Mouse (Mus musculus): ENCODE measurements around the gene Stmn1.
A peak's percentile ranks its signal among the peaks of the same experiment; 100 is the strongest.

Stmn1 gene

GRCm38 (mm10) chr4:134468215-134468575, at the start of gene Stmn1:
Stmn1 (plus strand) TSS chr4:134468320.
- peak; percentile 92 for DNase-seq (ENCODE audit: low read depth, low spot score)

DNA sequence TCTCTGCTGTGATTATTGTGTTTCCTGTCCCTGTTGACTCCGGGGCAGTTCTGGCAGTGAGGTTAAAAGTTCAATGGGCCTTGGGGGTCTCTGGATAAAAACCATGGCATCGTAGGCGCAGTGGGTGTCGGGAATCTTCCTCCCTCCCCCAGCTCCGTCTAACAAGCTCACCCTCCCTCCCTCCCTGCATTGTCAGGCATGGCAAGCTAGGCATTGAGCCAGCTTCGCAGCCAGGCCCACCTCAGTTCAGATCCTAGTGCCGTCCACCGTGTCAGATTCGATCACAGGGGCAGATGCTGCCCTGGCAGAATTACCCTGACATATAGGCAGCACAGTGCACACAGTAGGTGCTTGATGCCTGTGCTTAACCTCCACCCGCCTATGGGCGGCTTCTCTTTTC, 46.1 kb upstream of the Stmn1 start:
- DNase-seq (ENCODE audit: low read depth, low spot score) = no peak

GRCm38 (mm10) chr4:134423949-134424348, 44.2 kb upstream of the Stmn1 start:
- no peak for DNase-seq (ENCODE audit: low read depth, low spot score)

DNA sequence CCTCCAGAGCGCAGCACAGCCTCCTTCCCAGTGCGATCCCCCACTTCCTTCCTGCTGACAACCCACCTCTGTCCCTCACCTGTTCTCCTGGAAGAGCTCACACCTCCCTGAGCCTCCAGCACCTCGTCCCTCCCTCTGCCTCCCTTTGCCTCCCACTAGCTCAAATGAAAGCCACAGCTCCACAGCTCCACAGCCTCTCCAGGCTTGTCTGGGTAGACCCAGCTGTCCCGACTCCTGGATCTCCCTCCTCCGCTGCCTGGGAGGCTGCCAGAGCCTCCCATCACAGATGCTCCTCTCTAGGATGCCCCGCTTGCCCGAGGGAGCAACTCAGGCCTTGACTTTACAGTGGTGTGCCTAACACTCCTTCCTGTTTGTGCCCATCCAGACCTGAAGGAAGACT, 43.0 kb upstream of the Stmn1 start:
- no peak for DNase-seq (ENCODE audit: low read depth, low spot score)

- DNase-seq (ENCODE audit: low read depth, low spot score) = no peak
Measured at GRCm38 (mm10) chr4:134430381-134431004, 37.6 kb upstream of the Stmn1 start.

DNA sequence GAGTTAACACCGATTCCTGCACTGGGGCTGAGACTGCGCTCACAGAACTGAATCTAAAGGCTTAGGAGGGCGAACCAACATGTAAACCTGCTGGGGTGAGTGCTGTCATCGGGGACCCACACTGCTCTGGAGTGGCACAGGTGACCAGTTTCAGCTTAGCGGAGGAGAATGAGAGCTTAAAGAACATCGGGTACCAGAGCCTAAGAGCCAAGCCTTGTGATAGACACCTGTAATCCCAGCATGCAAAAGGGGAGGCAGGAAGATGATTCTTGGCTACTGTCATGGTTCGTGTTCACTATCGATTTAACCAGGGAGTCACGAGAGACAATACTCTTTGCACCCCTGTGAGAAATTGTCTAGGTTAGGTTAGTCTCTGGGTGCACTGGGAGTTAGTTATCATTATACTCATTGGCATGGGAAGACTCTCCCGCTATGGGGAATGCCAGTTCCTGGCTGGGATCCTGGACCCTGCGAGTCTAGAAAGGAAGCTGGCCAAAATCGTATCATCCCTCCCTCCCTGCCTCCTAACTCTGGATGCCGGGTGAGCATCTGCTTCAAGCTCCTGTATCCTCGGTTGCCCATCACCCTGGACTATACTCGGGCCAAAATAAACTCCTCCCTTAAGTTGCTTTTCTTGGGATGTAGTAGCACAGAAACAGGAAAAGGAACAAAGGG, 35.3 kb upstream of the Stmn1 start:
- DNase-seq (ENCODE audit: low read depth, low spot score) = no peak

DNA sequence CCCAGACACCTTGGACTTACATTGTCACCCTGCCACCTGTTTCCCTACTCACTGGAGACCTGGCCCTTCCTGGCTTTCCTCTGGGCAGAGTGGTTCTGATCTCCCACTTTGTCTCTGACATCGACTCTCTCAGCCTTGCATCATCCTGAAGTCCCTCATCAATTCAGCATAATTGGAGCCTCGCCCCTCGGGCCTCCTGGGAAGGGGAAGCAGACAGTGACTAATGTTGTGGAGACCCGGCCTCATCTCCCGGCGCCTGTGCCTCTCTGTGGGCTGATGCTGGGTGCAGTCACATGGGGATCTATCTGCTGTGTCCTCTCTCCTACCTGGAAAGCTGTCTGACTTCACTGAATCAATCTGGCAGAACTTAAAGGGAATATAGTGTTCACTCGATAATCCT, 31.9 kb upstream of the Stmn1 start:
- no peak for DNase-seq (ENCODE audit: low read depth, low spot score)

- DNase-seq (ENCODE audit: low read depth, low spot score) = no peak
Measured at GRCm38 (mm10) chr4:134436659-134437058, 31.5 kb upstream of the Stmn1 start.

DNA sequence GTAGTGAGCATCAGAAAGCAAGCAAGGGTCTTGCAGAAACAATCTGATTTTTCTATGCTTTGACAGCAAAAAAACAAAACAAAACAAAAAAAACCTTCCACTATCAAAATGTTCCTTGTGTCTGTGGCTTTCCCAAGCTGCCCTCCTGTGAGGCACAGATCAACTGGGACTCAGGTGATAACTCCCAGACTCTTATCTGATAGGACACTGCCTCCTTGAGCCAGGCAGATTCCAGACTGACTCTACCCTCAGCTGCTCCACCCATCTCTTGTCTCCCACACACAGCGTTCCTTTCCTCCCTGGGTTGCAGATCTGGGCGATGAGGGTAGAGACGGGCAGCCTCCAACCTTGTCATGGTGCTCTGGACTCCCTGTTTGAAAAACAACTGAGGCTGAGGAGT, 29.0 kb upstream of the Stmn1 start:
- DNase-seq (ENCODE audit: low read depth, low spot score) = no peak

DNA sequence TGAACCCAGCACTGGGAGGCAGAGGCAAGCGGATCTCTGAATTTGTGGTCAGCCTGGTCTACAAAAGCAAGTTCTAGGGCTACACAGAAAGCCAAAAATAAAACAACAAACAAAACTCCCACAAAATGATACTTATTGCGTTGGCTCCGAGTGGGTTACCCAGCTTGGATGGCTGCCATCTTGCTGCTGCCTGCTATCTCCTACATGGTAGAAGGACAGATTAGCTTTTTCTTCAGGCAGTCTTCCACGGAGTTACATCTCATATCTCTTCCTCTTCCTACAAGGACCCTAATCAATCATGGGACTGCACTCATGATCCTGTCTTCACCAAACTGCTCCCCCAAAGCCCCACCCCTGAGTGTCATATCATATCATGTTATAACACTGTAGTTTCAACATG, 28.2 kb upstream of the Stmn1 start:
- DNase-seq (ENCODE audit: low read depth, low spot score) = no peak

- no peak for DNase-seq (ENCODE audit: low read depth, low spot score)
Measured at GRCm38 (mm10) chr4:134442216-134442615, 25.9 kb upstream of the Stmn1 start.

GRCm38 (mm10) chr4:134443589-134443988, 24.5 kb upstream of the Stmn1 start:
- DNase-seq (ENCODE audit: low read depth, low spot score) = no peak

DNA sequence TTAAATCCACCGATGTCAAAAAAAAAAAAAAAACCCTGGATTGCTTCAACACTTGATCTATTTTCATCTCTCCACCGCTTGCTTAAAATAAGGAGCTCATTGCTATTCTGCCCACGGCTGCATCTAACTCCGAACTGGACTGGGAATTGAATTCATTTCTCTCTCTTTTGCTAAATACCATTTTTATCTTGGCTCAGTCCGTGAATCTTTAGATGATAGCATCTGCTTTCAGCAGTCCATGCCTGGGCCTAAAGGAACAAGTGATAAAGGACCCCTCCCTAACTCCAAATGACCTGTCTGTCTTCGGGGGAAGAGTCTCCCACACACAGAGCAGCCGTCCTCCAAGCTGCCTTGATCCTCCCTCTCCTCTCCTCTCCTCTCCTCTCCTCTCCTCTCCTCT, 23.2 kb upstream of the Stmn1 start:
- no peak for DNase-seq (ENCODE audit: low read depth, low spot score)

GRCm38 (mm10) chr4:134445489-134445888, 22.6 kb upstream of the Stmn1 start:
- DNase-seq (ENCODE audit: low read depth, low spot score) = no peak

- peak; percentile 7 for DNase-seq (ENCODE audit: low read depth, low spot score)
Measured at GRCm38 (mm10) chr4:134447966-134448365, 20.2 kb upstream of the Stmn1 start.

DNA sequence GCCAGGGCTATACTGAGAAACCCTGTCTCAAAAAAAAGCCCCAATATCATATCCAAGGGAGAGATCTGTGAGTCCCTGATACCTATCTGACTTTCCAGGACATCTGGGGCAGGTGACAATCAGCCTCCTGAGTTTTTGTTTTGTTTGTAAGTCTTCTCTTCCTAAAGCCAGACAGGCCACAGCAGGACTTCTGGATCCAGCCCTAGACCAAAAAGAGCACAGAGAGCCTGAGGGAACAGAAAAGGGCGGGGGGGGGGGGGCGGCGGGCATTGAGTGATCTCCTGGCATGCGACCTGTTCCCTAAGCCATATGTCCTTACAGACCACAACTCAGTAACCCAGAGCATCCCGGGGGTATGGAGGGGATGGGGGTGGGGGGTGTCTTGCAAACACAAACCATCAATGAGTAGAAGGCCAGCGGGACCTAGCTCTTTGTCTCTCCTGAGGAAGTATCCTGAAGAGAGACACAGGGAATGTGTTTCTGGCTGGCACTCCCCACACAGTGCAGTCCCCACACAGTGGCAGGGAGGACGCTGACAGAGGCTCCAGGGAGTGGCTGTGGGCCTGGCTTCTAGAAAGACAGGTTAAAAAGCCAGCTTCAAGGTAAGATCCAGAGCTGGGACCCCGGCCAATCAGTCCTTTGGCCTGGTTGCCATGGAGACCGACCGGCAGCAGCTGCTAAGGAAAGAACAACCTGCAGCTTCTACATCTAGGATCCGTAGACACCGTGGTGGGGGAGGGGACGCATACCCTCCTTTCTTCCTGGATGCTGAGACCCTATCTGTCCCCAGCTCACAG, 18.3 kb upstream of the Stmn1 start:
- DNase-seq (ENCODE audit: low read depth, low spot score) = no peak

- no peak for DNase-seq (ENCODE audit: low read depth, low spot score)
Measured at GRCm38 (mm10) chr4:134450392-134451195, 17.5 kb upstream of the Stmn1 start.

DNA sequence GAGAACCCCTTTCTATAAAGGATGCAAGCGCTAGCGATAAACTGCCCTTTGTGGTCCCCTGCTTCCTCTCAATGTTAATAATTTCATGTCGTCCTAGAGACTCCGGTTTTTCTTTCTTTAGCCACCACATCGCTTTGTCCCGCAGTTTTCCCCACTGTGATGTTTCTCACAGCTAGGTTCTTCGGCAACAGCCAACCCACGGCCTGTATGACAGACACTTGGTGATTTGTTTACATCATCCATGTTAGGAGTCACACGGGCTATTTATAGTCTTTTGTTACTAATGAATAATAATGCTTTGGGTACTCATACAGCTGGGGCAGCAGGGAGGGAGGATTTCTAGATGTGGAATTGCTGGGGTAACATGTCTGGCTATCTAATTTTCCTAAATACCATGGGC, 16.6 kb upstream of the Stmn1 start:
- no peak for DNase-seq (ENCODE audit: low read depth, low spot score)

DNA sequence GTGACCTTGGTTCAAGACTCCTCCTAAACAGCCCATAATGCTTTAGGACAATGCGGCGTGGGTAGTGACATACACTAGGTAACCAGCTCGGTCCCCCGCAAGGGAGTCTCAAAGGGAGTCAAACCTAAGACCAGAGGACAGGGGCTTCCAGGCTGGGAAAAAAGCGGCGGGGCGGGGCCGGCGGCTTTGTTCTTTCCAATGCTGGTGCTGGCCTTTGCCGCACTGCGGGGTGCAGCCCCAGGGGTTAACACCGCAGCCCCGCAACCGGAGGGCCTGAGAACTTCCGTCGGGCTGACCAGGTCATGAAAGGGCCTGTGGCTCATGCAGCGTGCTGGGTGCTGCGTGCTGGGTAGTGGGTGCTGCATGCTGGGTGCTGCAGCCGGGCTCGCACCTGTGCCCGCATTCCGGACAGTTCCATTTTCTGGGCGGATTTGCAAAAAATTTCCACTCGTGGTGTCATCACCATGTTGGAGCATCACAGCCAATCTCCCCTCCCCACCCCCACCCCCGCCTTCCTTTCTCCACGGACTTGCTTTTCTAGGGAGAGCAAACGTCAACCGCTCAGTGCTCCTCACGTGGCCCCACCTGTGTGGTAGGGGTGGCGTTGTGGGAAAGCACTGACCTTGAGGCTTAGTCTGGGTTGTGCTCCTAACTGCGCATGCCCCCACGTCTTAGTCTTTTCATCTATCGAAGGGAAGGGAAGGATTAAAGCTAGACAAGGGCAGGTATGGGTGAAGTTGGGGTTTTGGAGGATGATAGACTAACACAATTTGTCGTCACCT, 14.3 kb upstream of the Stmn1 start:
- no peak for DNase-seq (ENCODE audit: low read depth, low spot score)

DNA sequence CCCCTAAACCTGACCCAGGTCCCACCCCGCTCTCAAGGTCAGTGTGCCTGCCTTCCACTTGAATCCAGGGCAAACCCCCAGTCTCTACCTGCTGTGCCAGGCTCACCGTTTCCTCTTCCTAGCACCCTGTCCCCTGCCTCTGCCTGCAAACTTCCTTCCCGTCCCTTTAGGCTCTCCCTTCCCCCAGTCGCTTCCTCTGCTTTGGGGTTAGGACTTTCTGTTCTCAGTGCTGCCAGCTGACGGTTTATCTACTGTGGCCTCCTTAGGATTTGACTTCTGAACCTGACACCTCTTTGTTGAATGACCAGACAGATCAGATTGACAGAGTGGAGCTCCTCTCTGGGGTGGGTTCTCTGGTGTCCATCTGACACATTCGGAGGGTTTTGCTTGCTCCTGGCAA, 12.8 kb upstream of the Stmn1 start:
- no peak for DNase-seq (ENCODE audit: low read depth, low spot score)

DNA sequence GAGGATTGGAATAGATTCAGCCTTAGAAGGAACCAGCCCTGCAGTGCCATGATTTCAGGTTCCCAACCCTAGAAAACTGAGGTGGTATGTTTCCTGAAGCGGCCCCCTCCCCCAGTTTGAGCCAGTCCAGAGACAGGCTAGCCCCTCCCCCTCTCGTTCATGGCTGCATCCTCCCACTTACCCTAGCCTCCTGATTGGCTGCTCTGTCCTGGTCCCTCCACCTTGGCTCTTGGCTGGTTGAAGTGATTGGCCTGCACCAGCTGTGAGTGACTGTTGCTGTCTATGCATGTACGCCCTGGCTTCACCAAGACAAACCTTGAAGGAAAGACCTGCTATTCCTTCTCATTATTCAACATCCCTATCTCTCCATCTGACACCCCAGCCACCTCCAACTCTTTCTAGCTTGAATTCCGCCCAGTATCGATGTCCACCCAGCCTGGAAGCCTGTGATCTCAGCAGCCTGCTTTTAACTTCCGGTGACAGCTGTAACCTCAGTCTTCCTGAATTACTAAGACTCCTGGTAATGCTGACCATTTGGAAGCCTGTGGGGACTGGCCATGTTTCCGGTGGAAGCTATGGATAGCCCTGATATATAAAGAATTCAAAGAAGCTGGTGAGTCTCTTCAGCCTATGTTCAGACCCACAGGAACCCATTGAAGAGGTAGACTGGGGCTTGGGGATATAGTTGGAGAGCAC, 10.8 kb upstream of the Stmn1 start:
- DNase-seq (ENCODE audit: low read depth, low spot score) = no peak

Data from CD4-positive, CD25-positive, alpha-beta regulatory T cell, adult 2 months (primary cell).